ENCODE assay signal across 15 mouse cellular contexts in the genomic region with DNA sequence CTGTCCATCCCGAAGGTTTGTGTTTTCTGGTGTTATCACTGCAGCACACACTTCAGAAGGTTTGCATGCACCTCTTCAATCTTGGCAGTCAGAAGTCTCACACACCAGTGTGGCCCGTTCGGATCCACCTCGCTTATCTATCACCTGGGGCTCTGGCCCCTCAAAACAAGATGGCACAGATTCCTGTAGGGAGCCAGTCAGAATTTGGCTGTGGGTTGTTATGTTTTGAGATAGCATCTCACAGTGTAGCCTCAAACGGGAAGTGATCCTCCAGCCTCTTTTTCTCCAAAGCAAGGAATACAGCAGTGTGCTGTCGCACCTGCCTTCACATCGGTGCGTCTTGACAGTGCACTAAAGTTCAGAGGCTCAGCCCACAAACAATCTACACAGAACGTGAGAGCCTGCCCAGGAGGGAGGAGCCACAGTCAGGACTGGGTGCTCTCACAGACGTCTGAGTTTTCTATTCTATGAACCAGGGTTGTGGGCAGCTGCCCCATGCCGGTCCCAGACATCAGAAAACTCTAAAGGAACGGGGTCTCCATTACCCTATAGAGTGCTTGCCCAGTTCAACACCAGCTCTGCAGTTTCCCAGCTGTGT.
DNase-seq lines count a peak whose midpoint lies in the region; ATAC-seq and TF ChIP-seq lines count a peak whose summit lies in the region.
"Had no signal": no experiment of that assay in that cellular context is flagged by ENCODE, and none has a peak within 500 bp of the region (broad histone marks: within the 10 kb centered on the region; RNA-seq: fewer than 3 reads in every experiment).

No protein-coding gene starts in this region.

- 61% methylated on average over 12 of the region's 12 CpGs for WGBS in cerebellum, adult 2 months
- 89% methylated on average over 12 of the region's 12 CpGs for WGBS in forebrain, embryonic 15.5 days

- no peaks in the 10 kb centered on the region for H3K9me3 ChIP-seq in forebrain, embryonic 15.5 days
- H3K9me3 ChIP-seq: embryonic facial prominence, embryonic 13.5 days; heart, embryonic 10.5 days; hindbrain, embryonic 13.5 days; limb, embryonic 13.5 days had no signal

- H3K4me1 ChIP-seq in cerebellum, adult 2 months (ENCODE audit: control insufficient read depth, insufficient read depth, low read length), result peaks cover 29% of the 10 kb centered on the region
- H3K4me1 ChIP-seq in forebrain, embryonic 15.5 days, result peaks cover 6% of the 10 kb centered on the region; the same call in 1 of the 2 replicates

- peak overlapping the region; percentile 74 for H3K27ac ChIP-seq in cerebellum, adult 2 months (ENCODE audit: insufficient read depth, low read length)
- H3K27ac ChIP-seq in forebrain, embryonic 15.5 days (replicated peaks), result no peak overlapping the region
- H3K27ac ChIP-seq: embryonic facial prominence, embryonic 13.5 days; heart, embryonic 10.5 days; hindbrain, embryonic 13.5 days; limb, embryonic 13.5 days had no signal

- 0 out of 2 replicates have a peak, but pooled peaks cover 6% of the 10 kb centered on the region for H3K36me3 ChIP-seq in forebrain, embryonic 15.5 days
- H3K36me3 ChIP-seq: embryonic facial prominence, embryonic 13.5 days; heart, embryonic 10.5 days; limb, embryonic 13.5 days had no signal

- TF ChIP-seq CTCF in cerebellum, adult 2 months (IDR thresholded peaks at IDR 0.05; ENCODE audit: borderline replicate concordance, insufficient read depth, low read depth, low read length), result no peak

- no peak for DNase-seq in cerebellum, adult 2 months
- no peak for DNase-seq in cerebellum, postnatal 14 days
- peak; percentile 23 for DNase-seq in thymus, postnatal 14 days
- DNase-seq in thymus, postnatal 10 days (ENCODE audit: low spot score in 2 of 2), result no peak
- DNase-seq in naive thymus-derived CD4-positive, alpha-beta T cell, adult 2 months (ENCODE audit: low read depth), result peak; percentile 13
- DNase-seq in adrenal gland, adult 18-20 months (ENCODE audit: low spot score in 2 of 2), result no peak
- DNase-seq: cerebellum, adult 9-10 months; midbrain, embryonic 14.5 days had no signal

- no peak overlapping the region for H3K4me3 ChIP-seq in cerebellum, adult 2 months (replicated peaks; ENCODE audit: insufficient read depth, low read depth, low read length)
- no peak overlapping the region for H3K4me3 ChIP-seq in forebrain, embryonic 15.5 days
- H3K4me3 ChIP-seq: embryonic facial prominence, embryonic 13.5 days; heart, embryonic 10.5 days; hindbrain, embryonic 13.5 days; limb, embryonic 13.5 days had no signal

- ATAC-seq in common myeloid progenitor, adult 5-6 weeks (replicated peaks; ENCODE audit: low read depth, poor library complexity, severe bottlenecking), result peak; percentile 29
- no peak for ATAC-seq in forebrain, embryonic 15.5 days (replicated peaks)
- ATAC-seq: inflammation-experienced regulatory T-cells, adult 6 months had no signal

- H3K27me3 ChIP-seq in cerebellum, adult 2 months (ENCODE audit: control insufficient read depth, insufficient read depth, low read length), result no peaks in the 10 kb centered on the region
- H3K27me3 ChIP-seq in forebrain, embryonic 15.5 days, result no peaks in the 10 kb centered on the region
- H3K27me3 ChIP-seq: hindbrain, embryonic 13.5 days had no signal

- H3K9ac ChIP-seq in forebrain, embryonic 15.5 days (replicated peaks), result no peak overlapping the region
- H3K9ac ChIP-seq: embryonic facial prominence, embryonic 13.5 days; hindbrain, embryonic 13.5 days; limb, embryonic 13.5 days had no signal

- H3K4me2 ChIP-seq in forebrain, embryonic 15.5 days (replicated peaks), result no peak overlapping the region
- H3K4me2 ChIP-seq: embryonic facial prominence, embryonic 13.5 days; hindbrain, embryonic 13.5 days; limb, embryonic 13.5 days had no signal

- TF ChIP-seq POLR2A in cerebellum, adult 2 months (IDR thresholded peaks at IDR 0.05; ENCODE audit: borderline replicate concordance, insufficient read depth, low read length), result no peak

Comparison
In these comparisons a context has a peak if more than half of its experiments do, and no peak if none do; other contexts are left out.
1. DNase-seq: peak in thymus, postnatal 14 days (single experiment) and naive thymus-derived CD4-positive, alpha-beta T cell, adult 2 months (single experiment); none in cerebellum, adult 2 months (0 of 2), cerebellum, postnatal 14 days (0 of 2), thymus, postnatal 10 days (0 of 2) and adrenal gland, adult 18-20 months (0 of 2).